Mouse (Mus musculus) ovary, postnatal 36 days (tissue): ENCODE measurements at regions not wholly inside any gene's neighbourhood (a gene's known extent, or its start where the extent isn't known, plus 50 kb on each side); places are given as distances from the start of the nearest gene placed in this dataset.
A peak's percentile ranks its signal among the peaks of the same experiment; 100 is the strongest.

Source experiments
- DNase-seq: peaks from one replicate; pipeline ENCODE4 v3.0.0; 2022; ENCODE audit warnings: low spot score, mixed read lengths

- DNase-seq, result no peak
Measured at GRCm38 (mm10) chr4:124063269-124064100, 145.7 kb upstream of the 4930535I16Rik start.

GRCm38 (mm10) chr4:124057607-124058006 lies 139.8 kb upstream of the 4930535I16Rik start:
- DNase-seq, result no peak

- DNase-seq, result no peak
Measured at GRCm38 (mm10) chr4:124054240-124054760, 136.5 kb upstream of the 4930535I16Rik start.

GRCm38 (mm10) chr4:124053340-124054038 lies 135.7 kb upstream of the 4930535I16Rik start:
- no peak for DNase-seq

GRCm38 (mm10) chr4:124052387-124052786 lies 134.6 kb upstream of the 4930535I16Rik start:
- no peak for DNase-seq

DNA sequence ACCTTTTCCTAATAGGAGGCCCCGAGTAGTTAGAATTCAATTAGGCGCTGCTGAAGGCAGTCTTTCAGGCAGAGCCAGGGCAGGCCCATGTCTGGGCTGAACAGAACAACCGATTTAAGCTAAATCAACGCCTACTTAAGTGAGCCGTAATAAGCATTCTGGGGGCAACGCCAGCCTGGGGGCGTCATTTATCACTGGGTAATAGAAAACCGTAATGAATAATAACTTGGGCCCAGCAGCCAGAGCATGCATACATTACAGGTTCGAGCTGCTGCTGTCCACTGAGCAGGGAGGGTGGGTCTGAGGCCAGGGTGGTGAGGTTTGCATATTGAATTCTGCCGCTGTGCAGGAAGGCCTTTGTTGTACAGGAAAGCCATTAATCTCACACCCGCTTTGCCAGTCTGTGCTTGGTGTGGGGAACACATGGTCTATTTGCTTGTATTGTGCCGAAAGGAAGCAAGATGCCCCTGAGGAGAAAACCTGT lies 130.6 kb upstream of the 4930535I16Rik start:
- no peak for DNase-seq

DNA sequence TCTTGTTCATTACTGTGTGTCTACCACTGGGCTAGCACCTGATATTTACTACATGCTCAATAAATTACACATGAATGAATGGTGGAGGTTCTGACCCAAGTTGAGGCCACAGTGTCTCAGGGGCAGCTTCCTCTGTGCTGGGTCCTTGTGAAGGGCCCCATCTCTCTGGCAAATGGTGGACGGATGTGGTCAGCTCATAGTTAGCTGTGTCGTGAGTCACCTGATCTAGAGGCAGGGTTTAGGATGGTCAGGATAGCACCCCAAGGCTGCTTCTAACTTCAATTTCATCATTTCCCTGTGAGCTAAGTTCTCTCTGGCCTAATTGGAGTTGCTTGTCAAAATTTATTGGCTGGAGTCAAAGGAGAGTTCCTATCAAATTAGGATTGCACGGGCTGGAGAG lies 130.1 kb upstream of the 4930535I16Rik start:
- no peak for DNase-seq

DNA sequence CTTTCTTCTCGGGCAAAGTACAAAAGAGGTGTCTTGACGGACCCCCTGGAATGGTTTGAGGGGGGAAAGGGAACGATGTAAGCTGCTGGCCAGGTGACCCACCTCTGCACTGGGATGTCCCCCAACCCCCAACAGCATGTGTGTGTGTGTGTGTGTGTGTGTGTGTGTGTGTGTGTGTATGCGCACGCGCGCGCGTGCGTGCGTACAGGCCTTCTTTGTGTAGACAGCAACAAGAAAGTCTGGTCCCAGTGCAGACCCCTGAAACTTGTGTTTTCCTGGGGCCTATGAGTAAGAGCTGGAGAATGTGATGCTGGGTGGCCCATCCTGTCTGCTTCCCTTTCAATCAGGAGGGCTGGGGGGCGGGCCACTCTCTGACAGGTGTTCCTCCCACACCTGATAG lies 118.7 kb upstream of the 4930535I16Rik start:
- DNase-seq, result no peak

DNA sequence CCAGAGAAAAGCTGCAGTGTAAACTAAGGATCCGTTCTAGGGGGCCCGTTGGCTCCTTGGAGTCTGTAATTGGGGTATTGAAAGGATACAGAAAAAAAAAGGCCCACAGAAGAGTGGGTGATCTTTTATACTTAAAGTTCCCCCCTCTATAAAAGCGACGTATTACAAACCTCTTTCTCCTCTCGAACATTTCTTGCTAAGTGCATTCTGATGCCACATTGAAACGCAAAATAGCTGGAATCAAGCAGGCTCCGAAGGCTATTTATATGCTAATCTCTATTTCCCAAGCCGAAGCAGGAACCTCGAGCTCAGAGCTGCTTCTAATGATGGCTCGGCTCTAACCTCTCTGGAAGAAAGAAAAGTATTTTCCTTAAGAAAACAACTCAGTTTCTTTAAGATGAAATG lies 117.8 kb upstream of the 4930535I16Rik start:
- no peak for DNase-seq

- no peak for DNase-seq
Measured at GRCm38 (mm10) chr4:124035192-124035591, 117.4 kb upstream of the 4930535I16Rik start.

DNA sequence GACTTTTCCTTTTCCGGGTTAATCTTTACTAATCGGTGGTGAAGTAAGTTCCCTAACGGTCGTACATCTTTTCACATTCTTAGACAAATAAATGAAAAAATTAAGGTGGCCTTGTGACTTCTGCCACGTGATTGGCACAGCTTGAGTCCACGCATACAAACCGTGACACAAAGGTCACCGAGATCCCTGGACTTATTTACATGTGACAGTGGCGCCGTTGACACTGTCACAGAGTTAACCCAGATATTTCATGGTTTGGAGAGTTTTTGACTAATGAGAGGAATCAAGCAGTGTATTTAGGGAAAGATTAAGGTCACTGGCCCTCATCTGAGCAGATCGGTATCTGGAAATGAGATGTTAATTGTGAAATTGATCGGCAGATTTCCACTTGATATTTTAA lies 110.2 kb upstream of the 4930535I16Rik start:
- no peak for DNase-seq

DNA sequence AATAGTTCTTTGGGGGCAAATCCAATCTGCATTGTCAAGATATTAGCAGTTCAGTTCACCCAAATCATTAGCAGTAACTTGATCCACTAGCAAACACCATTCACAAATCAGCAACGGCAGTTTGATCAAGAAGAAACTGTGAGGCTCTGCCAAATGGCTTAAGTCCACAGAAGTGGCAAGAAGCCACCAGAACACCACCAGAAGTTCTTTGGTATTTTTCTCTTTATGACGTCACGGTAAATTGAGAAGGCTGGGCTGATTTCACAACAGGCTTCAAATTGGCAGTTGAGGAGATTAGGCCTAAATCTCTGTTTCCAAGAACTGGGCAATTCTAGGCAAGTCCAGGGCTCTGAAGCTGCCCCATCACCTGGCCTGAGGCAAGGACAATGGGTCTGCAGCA lies 98.6 kb upstream of the 4930535I16Rik start:
- DNase-seq, result no peak

- no peak for DNase-seq
Measured at GRCm38 (mm10) chr4:124015323-124015722, 97.5 kb upstream of the 4930535I16Rik start.

- no peak for DNase-seq
Measured at GRCm38 (mm10) chr4:124012406-124012805, 94.6 kb upstream of the 4930535I16Rik start.

DNA sequence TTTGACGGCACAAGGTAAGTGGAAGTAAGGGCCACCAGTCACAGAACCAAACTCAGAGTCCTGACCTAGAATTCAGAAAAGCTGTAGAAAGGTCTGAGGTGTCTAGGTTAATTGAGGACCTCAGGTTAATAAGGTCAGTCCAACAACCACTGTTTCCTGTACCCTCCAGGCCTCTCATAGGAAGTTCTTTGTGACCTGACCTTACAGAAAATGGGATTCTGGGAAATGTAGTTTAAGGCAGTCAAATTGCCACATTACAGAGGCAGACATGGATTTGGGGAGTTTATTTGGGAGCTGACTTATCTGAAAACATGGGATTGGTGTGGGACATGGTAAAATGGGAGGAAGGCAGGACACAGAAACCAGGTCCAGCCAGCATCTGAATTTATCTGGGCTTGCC lies 90.9 kb upstream of the 4930535I16Rik start:
- DNase-seq, result no peak

- DNase-seq, result no peak
Measured at GRCm38 (mm10) chr4:124005626-124006315, 87.9 kb upstream of the 4930535I16Rik start.

DNA sequence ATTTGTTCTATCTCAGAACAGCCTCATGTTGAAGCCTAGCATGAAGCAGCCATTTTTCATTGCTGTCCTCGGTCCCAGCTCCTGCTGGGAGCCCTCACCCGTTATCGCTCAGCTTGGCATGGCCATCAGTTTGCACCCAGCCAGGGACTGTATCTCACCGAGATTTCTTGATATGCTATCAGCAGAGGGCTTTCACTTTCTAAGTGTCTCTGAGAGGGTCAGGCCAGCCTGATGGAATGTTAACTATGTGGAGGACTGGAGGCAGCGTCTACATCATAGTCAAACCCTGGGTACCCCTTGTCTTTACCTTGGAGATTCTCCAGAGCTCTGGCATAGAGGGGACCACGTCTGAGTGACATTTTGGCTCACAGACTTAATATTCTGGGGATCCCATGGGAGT lies 84.9 kb upstream of the 4930535I16Rik start:
- DNase-seq, result no peak

- DNase-seq, result no peak
Measured at GRCm38 (mm10) chr4:124002105-124002504, 84.3 kb upstream of the 4930535I16Rik start.

- DNase-seq, result no peak
Measured at GRCm38 (mm10) chr4:123995815-123996214, 78.0 kb upstream of the 4930535I16Rik start.

- DNase-seq, result no peak
Measured at GRCm38 (mm10) chr4:123991223-123991622, 73.4 kb upstream of the 4930535I16Rik start.

DNA sequence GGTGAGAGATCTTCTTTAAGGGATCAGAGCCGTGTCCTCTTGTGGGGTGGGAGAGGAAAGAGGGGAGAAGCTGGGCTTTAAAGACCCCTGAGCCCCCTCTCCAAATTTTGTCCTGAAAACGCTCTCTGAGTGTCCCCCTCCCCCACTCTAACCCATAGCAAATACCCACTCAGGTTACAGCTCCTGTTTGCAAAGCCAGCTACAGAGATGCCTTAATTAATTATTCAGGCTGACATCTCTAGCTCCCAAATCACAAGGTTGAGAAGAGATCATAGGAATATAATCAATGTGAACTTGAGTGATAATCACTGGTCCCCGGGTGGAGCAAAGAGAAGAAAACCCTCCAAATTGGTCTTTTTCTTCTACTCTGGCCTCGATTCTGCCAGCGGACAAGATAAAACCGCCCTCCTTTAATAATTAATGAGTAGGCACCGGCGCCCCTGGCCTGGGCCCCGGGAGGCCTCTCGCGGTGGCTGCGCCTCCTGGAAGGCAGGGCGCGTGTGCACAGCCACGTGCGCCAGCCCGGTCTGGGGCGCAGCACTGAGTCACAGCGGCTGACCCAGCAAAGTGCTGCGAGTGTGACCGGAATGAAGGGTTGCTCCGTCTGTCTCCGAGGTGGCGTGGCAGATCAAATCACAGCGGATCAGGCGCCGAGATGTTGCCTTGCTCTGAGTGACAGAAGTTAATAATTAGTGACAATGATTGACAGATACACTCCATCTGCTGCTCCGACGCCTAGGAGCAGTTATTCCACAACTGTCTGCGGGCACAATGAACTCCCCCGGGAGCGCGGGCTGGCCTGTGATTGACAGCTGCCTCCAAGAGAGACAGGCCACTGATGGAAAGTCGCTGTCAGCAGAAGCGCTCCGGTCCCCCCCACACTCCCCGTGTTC lies 72.7 kb upstream of the 4930535I16Rik start:
- peak; percentile 20 for DNase-seq
